Mouse (Mus musculus) cerebellum, postnatal 4 days (tissue): ENCODE measurements at regions not wholly inside any gene's neighbourhood (a gene's known extent, or its start where the extent isn't known, plus 50 kb on each side); places are given as distances from the start of the nearest gene placed in this dataset.

Source experiments
- DNase-seq, 2 experiments: peaks; one replicate each; pipeline ENCODE4 v3.0.0; 2022; ENCODE audit warnings: low spot score in 2 of 2, mixed read lengths in 1 of 2

DNA sequence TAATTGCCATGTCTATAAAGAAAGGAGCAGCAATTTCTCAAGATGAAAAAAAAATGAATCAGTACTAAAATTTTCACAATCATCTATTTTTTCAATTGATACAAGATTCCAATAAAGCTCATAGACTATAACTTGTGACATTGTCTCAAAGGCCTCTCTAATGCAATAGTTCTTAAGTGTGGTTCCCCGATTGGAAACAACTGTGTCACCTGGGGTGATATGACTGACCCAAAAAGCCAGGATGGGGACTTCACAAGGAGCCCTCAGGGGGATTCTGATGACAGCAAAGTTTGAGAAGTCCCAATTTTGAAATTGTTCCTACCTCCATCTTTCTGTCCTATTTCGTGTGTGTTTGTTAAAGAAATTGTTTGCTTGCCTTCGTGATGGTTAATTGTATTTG lies 143.3 kb upstream of the Fndc3a start:
- no peak for DNase-seq

DNA sequence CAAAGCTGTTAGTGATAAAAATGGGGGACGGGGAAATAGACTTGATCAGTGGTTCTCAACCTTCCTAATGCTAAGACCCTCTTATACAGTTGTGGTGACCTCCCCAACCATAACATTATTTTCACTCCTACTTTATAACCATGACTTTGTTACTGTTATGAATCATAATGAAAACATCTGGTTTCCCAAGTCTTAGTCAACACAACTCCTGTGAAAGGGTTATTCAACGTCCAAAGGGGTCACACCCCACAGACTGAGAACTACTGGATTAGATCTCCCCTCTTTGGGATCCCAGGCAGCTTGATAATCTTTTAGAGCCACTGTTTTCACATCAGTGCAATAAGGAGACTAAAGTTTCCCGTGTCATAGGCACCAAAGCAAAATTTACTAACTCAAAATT lies 141.1 kb upstream of the Fndc3a start:
- no peak for DNase-seq

DNA sequence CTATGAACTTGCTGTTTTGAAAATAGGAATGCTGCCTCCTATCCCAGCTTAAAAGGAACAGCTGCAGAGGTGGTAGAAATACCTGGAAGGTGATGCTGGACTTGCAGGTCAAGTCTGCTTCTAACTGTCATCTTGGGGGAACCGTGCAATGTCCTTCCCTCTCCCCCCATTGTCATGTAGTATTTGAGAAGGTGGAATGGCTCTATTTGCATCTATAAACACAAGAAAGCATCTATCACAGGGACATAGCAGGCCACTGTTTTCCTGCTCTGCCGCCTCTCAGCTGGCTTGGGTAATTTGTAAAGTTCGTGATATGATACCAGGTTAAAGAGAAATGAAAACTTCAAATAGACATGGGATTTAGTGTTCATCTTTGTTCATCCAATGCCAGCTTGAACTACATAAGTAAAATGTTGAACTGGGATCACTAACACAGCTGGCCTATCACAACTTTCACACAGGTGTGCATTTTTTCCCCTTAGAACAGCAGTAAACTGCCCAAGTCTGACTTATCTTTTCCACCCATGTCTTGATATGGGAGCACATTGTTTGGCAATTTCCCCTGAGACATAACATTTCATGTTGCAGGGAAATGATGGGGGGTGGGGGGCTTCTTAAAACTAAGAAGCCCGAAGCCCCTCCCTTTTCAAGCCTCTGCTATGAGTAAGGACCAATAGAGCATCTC lies 138.6 kb upstream of the Fndc3a start:
- DNase-seq, result no peak

DNA sequence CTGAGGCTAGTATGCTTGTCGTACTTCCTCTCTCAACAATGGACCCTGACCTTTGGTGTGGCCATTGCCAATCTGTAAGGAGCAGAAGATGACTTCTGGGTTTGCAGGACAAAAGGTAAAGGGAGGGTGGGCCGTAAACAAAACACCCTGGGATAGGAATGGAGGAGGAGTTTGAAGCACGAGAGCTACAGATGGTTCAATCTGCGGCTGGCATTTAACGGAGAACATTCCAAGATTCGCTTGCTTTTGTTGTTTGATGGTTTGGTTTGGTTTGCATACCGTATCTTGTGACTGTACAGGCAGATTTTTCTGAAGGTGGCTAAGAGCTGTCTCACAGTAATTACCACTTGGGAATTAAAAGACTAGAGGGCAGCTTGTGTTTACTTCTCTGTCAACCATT lies 137.7 kb upstream of the Fndc3a start:
- DNase-seq, result no peak

DNA sequence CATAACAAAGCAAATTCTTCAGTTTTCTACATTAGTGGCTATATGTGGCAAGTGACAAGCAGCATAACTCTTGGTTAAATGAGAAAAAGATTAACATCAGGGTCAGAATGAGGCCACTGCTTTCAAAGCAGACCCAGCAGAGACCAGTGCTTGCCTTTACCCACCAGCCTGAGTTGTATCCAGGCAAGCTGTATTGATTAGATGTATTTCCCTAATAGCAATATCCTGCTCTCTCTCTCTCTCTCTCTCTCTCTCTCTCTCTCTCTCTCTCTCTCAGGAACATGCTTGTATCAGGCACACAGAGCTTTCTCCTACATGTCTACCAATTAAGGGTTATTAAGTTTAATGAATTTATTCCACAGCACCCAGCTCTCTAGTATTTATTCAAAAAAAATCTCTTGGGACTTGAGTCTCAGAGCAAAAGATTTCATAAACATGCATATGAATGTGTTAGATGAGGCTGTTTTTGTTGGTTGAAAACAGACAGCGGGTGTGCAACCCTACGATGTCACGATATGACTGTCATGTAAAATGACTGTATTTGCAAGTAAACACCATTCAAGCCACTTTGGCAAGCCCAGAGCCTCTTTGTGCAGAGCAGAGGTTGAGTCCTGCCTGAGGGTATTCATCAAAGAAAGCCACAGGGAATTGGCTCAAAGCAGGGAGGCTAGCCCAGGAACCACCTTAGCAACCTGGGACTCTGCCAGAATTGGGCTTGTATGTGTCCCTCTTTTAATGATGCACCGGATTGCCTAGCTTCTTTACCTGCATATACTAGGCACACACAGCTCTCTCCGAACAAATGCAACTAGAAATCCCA lies 136.0 kb upstream of the Fndc3a start:
- DNase-seq, result no peak

DNA sequence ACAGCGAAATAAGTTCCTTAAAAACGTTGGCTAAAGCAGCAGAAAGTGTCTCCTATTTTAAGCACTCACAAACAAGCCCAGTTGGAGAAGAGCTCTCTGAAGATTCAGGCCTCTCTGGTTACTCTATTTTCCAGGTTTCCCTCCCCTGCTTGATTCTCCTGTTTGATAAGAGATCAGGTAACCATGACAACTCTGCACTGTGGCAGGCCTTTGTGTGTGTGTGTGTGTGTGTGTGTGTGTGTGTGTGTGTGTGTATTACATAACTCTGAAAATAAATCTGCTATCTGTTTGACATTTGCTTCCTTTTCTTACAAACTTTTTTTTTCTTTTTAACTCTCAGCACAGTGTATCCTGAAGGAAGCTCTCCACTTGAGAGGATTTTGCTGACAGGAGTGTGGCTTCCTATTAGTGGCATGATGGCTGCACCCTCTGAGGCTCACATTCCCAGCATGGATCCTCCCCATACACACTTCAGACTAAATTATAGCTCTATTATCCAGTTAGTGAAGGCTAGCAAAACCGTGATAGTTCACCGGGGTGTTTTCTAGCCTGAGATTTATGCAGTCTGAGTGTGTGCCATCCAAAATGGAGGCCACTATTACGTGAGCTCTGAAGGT lies 135.1 kb upstream of the Fndc3a start:
- no peak for DNase-seq

DNA sequence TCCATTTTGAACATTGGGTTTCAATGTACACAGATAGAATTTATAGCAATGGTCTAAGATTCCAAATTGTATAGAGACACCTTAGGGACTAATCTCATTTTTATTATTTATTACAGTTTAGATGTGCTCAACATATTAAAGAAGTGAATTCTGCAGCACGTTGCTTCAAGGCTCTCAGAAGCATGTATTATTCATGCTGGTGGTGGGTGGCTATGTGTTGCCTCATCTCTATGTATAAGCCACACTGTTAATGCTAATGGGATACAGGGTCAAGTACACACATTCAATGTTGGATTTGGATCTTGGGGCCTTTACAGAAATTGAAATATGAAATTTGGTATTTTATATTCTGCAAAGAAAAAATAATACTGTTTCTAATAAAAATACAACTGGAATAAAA lies 131.9 kb upstream of the Fndc3a start:
- DNase-seq, result no peak

DNA sequence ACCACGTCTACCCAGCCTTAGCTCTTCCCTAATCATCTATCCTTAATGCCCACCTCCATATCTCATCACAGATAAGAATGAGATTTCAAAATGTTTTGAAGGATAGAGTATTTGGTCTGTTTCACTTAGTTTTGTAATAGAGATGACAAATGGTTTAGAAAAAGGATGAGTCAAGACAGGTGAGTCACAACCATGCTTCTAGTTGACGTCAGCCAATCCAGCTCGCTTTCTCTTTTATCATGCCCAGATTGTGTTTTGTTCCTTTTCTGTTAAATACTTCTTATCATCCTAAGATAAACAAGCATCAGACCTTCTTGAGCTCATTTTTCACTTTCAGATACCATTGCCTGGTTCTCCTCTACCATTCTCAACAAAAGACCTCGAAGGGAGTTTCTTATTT lies 125.4 kb upstream of the Fndc3a start:
- no peak for DNase-seq

DNA sequence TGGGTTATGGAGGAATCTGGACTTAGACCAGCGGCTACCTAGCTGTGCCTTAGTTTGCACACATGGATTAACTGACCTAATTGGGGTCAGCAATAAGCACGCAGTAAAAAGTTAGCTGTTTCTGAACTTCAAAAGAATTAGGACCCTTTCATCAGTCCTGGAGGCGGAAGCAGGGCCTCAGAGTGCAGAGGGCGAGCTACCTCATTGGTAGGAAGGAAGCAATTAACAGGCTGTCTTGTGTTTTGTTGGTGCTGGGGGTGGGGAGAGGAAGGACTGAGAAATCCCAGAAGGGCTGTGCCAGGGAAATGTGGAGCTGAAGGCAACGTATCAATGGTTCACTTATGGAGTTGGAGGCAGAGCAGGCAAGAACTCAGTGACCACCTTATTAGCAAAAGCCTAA lies 119.5 kb upstream of the Fndc3a start:
- DNase-seq, result no peak

DNA sequence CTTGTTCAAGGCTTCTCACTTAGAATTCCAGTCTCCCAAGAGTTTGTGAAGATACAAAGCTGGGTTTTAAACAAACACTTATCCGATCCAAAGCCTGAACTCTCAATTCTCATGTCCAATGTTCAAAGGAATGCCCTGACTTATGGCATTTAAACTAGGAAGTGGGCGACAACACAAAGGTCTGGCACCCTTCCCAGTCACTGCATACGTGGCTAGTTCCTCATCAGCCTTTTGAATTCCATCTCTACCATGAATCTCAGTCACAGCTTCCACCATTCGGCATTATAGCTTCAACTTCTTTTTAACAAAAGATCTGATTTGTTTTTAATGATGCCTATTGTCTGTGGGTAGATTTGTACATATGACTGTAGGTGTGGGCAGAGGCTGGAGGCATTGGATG lies 115.7 kb upstream of the Fndc3a start:
- no peak for DNase-seq

DNA sequence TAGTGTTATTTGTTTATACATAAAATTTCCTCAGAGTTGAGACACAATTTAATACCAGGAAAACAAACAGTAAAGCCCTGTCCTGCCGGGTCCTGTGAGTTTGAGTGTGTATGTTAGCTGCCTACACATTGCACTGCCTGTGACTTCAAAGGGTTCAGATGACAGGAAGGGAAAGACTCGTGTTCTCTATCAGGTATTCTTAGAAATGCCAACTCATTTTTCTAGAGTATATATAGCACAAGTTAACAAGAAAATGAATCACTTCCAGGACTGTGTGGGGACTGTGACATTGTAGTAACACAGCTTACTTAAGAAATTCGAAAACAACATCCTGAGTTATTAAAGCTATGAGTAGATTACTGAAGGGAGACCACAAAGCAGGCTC lies 112.4 kb upstream of the Fndc3a start:
- DNase-seq, result no peak

DNA sequence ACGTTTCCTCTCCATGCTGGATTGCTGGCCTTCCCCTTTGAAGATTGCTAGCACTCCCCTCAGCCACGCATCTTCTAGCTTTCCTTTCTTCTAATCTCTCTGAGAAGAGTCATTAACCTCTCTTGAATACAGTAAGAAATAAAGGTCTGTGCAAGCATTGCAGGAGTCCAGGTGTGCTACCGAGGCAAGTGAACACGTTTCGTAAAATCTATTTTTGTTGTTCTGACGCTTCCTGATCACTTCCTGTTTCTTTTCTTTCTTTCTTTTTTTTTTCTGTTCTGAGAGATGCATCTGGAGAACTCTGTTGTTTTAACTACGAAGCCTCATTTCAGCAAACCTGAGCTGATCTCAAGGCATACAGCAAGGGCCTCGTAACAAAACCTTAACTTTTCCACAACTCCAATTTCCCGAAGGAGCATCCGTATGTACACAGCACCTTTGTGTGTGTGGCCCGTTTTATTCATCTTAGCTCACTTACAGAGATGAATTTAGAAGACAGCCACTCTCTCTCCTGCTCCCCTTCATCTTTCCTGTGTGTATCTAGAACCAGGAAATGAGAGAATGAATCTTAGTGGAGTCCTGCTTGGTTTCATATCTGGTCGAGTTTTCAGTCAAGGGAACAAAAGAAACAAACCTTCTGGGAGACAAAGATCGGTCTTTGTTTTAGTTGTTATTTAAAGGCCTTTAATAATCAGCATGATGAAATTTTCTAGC lies 111.9 kb upstream of the Fndc3a start:
- DNase-seq, result no peak

DNA sequence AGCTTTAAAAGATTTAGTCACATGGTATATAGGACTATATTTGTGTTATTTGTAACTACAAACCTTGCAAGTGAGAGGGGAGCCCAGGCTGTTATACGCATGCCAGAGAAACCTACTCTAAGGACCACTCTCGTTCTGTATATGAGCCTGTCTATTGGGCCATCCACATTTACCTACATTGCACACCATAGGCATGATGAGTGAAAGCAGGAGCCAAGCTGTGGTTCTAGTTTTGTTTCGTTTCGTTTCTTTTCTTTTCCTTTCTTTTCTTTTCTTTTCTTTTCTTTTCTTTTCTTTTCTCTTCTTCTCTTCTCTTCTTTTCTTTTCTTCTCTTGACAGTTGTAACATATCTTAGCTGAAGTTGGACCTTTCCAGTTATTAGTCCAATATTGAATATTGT lies 109.2 kb upstream of the Fndc3a start:
- no peak for DNase-seq

DNA sequence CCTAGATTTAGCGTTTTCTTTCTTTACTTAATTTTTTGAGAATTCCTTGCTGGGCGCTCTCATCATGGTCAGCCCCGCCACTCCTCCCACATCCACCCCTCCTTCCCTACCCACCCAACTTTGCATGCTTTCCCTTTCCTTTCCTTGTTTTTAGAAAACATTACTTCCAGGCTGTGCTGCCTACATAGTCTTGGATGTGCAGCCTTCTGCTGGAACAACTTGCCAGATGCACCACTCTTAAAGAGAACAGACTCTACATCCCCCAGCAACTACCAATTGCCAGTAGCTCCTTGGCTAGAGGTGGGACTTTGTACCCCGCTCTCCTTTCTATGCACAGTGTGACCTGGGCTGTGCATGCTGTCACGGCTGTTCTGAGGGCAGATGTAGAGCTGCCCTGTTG lies 108.0 kb upstream of the Fndc3a start:
- DNase-seq, result no peak

DNA sequence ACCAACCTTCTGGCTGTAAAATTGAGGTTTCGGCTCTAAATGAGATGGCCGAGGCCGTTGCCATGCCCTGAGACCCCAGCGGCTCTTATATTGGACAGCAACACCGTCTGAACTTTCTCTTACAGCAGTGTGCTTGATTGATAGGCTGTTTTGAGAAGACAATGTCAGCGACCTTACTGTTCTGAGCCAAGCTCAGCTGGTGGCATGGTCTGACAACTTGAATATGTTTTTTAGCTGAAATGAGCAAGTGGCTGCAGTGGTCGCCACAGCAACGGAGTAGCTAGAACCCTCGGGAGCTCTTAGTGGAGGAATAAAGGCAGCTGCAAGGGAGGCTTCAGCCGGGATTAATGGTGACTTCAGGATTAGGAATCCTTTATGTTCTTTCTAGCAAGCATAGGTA lies 107.0 kb upstream of the Fndc3a start:
- peak in 1 of 2 experiments; percentile 30 for DNase-seq

DNA sequence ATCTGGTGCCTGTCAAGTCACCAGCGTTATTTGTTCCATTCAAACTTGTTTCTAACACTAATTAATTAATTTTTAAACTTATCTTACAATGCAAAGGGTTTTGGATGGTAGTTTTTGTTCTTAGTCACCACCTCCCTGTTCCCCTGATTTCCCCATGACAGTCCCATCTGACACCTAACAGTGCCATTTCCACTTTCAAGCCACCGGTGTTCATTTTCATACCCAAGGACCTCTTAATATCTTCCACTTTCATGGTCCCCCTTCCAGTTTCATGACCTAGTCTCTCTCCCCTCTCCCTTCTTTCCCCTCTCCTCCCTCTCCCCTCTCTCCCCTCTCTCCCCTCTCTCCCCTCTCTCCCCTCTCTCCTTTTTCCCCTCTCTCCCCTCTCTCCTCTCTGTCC lies 99.3 kb upstream of the Fndc3a start:
- no peak for DNase-seq

DNA sequence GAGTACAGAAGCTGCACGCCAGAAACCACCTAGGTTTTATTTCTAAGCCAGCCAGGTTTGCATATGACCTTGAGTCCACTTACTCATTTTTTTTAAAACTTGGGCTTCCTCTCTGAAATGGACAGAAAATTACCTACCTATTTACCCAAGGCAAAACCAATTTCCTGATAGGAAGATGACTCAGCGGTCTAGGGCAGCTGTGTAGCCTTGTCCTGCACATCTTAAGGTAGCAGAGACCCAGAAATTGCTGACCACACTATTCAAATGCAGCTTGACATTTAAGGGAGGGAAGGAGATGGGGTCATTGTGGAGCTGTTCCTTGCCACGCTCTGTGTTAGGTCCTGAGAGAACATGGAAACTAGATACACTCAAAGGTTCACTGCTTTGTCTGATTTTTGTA lies 98.1 kb upstream of the Fndc3a start:
- DNase-seq, result no peak

DNA sequence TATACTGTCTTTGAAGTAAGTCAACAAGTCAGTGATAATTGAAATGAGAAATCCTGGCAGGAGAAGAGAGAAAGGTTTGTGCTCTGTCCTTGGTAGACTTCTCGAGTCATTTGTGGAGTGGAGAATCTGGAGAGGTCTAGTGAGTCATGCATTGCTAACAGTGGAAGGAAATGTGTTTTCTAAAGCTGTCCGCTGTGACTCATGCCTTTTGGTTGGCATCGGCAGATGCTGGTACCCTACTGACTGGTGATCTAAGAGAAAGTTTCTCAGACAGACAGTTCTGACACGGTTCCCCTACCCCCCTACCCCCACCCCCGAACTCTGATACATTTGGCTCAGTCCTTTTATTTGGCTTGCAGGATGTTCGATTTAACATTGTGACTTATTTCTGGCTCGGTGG lies 97.5 kb upstream of the Fndc3a start:
- DNase-seq, result no peak

DNA sequence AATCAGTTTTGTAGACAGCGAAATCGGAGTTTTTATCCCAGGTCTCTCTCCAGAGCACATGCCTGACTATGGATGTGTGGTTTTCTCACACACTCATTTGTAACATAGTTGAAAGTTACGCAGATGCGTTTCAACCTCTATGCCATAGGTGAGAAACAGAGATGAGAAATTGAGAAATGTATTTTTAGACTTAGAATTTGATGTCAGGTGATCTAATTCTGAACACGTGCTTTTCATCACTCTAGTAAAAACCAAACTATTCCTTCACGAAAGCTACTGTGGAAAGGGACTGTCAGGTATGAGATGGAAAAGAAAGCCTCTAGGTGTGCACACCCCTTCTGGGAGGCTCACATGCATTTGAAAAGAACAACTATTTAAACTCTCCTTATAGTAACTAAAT lies 96.8 kb upstream of the Fndc3a start:
- no peak for DNase-seq

DNA sequence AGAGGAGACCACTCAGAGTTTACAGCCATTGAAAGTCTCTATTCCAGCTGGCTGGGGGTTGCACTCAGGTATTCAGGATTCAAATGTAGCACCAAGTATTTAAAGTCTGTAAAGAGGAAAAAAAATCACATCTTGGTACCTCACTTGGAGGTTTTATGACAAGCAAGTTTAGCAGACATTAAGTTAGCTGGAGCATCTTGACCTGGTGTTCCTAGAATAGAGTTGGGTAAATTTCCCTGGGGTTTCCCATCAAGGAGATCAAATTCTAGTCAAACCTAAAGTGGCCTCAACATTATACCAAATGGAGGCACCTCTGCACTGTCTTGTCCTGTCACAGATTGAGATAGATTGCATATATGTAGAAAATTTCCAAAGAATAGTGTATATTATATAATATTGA lies 93.8 kb upstream of the Fndc3a start:
- DNase-seq, result no peak

DNA sequence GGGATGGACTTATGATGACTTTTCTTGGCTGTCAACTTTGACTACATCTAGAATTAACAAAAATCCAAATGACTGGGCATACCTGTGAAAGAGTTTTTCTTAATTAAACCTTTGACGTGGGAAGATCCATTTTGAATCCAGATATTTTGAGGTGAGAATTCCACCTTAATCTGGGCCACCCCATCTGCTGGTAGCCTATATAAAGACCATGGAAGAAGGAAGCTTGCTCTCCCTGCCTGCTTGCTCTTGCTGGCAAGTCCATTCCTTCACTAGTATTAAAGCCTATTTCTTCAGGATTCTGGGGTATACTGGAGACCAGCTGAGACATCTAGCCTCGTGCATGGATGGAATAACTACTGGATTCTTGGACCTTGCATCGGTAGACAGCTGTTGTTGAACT lies 80.9 kb upstream of the Fndc3a start:
- DNase-seq, result no peak

DNA sequence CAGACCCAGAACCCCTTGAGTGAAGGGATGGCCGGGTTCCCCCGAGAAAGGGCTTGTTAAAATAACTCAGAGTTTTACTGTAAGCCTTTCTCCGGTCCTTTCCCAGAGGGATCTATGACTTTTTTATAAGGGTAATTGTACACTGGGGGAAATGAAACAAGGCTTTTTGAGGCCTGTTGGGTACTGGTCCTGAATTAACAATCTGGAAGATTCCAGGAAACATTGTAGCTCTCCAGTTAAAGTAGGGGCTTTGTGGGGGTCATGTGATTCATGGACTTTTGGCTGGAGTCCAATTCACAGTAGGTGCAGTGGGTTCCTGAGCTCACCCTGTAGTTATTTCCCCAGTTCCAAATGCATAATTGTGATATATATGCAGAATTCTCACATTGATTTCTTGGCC lies 77.1 kb upstream of the Fndc3a start:
- DNase-seq, result no peak

DNA sequence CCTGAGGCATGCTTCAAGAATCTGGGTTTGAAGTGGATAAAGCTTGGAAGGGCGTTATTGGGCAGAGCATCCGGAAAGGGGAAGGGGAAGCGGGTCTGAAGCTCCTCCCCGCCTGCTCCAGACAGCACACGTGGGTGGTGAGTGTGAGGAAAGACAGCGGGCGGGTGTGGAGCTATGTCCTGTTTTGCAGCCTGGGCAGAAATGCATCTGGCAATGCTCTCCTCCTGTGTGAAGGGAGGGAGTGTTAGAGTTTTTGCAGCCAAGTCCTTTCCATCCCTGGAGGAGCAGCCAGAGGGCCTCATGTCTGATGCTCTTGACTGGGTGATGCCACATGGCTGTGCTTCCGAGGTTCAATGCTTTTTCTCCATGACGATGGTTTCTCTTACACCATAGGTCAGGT lies 73.4 kb upstream of the Fndc3a start:
- DNase-seq, result no peak
